Mouse (Mus musculus): ENCODE measurements around the gene Dusp3. TPM values are rescaled to one million over a fixed set of nuclear protein-coding genes. Genes with fewer than 3 reads are reported as not detected.
A peak's percentile ranks its signal among the peaks of the same experiment; 100 is the strongest.

Gene Dusp3
- total and polyA plus RNA-seq, 3 experiments = 101 to 131 (median 103) TPM

- H3K36me3 ChIP-seq (ENCODE audit: control insufficient read depth, insufficient read depth, low read length) = peaks cover 6% of the 10 kb centered on the region
- intact Hi-C loops (cut with DNase I) = loop anchor here (1.0 to 5.0 kb wide), 2 partner anchors 49 to 156 kb away; no protein-coding TSS in a partner anchor
- H3K27me3 ChIP-seq (ENCODE audit: control insufficient read depth, insufficient read depth, low read length) = peaks cover 8% of the 10 kb centered on the region
- 52% methylated on average over 7 of the region's 7 CpGs for WGBS
- H3K79me2 ChIP-seq (replicated peaks; ENCODE audit: control insufficient read depth, insufficient read depth, low read length) = no peaks in the 10 kb centered on the region
- no peaks in the 10 kb centered on the region; the same call in 1 of the 2 replicates for H3K4me1 ChIP-seq (ENCODE audit: control insufficient read depth, insufficient read depth, low read length)
- DNase-seq = no peak
- H3K9ac ChIP-seq (ENCODE audit: low read depth, low read length) = no peak overlapping the region
- no peak overlapping the region for H3K4me3 ChIP-seq
- no peak for TF ChIP-seq EP300 (IDR thresholded peaks at IDR 0.05; ENCODE audit: insufficient read depth, low read depth, low read length)
- no peak for TF ChIP-seq POLR2A (IDR thresholded peaks at IDR 0.05; ENCODE audit: insufficient read depth, low read depth, low read length)
- TF ChIP-seq CTCF (IDR thresholded peaks at IDR 0.05) = no peak
- H3K27ac ChIP-seq = no peak overlapping the region
Observed at GRCm38 (mm10) chr11:101968311-101968710, 18.5 kb downstream of the Dusp3 start.

DNA sequence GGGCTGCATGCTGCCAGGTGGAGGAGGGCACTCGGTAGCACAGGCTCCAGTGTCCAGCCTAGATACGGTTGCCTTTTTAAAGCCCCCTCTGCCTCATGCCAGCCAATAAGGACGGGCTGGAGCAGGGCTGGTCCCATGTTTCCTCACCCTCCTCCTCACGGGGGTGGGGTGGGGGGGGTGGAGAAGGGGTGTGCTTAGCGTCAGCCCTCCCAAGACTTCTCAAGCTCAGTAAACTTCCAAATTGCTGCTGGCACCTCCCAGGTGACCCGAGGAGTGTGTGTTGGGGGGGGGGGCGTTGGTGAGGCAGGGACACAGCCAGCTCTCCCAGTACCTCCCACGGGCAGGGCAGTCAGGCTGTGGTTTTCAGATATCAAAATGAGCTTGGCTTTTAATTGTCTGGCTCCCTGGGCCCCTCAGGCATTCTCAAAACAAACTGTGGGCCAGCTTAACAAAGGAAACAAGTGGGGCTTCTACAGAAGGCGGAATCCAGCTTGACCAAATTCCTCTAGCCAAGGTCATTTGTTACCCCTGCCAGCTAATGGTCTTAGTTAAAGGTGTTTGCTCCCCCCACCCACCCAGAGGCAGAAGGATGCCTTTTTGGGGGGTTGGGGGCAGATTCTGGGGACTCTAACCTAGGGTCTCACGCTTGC, 19.7 kb downstream of the Dusp3 start, which contains the start of gene Sost:
Gene Sost, minus strand, starts transcription at position 51 of the 650 bp plus-strand sequence.
- DNase-seq = no peak
- 51% methylated on average over 10 of the region's 10 CpGs for WGBS
- intact Hi-C loops (cut with DNase I) = loop anchor here (5.0 kb wide), 1 partner anchor 155 kb away; no protein-coding TSS in a partner anchor
- Histone ChIP-seq H3K36me3 (ENCODE audit: control insufficient read depth, insufficient read depth, low read length) (peaks cover 6% of the 10 kb centered on the region), H3K9ac (ENCODE audit: low read depth, low read length) (no peak within 1 kb of the TSS), H3K27me3 (ENCODE audit: control insufficient read depth, insufficient read depth, low read length) (peaks cover 8% of the 10 kb centered on the region), H3K4me1 (ENCODE audit: control insufficient read depth, insufficient read depth, low read length) (no peaks in the 10 kb centered on the region; the same call in 1 of the 2 replicates), H3K27ac (no peak within 1 kb of the TSS), H3K4me3 (no peak within 1 kb of the TSS), H3K79me2 (replicated peaks; ENCODE audit: control insufficient read depth, insufficient read depth, low read length) (no peaks in the 10 kb centered on the region)
- TF ChIP-seq POLR2A (IDR thresholded peaks at IDR 0.05; ENCODE audit: insufficient read depth, low read depth, low read length) = no peak
- no peak for TF ChIP-seq CTCF (IDR thresholded peaks at IDR 0.05)
- TF ChIP-seq EP300 (IDR thresholded peaks at IDR 0.05; ENCODE audit: insufficient read depth, low read depth, low read length) = no peak

DNA sequence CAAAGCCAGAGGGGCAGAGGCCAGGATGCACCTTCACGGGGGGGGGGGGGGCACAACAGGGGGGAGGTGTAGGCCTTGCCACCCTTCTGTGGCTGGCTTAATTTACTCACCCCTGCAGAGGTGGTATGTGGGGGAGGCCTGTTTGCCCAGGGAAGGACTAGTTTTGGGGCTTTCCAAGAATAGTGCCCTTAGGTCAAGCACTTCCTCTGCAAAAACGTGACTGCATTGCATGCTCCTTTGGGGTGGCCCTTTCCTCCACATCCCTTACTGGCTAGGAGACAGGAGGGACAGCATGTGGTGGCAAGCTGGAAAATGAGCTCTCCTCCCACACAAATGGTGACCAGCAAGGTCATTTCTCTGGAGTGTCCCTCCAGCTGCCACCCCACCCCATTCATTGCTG, 21.3 kb downstream of the Dusp3 start:
- WGBS = 19% methylated on average over 2 of the region's 2 CpGs
- H3K79me2 ChIP-seq (replicated peaks; ENCODE audit: control insufficient read depth, insufficient read depth, low read length) = no peaks in the 10 kb centered on the region
- H3K4me1 ChIP-seq (ENCODE audit: control insufficient read depth, insufficient read depth, low read length) = no peaks in the 10 kb centered on the region; the same call in 1 of the 2 replicates
- no peak overlapping the region for H3K27ac ChIP-seq
- no peaks in the 10 kb centered on the region for H3K36me3 ChIP-seq (ENCODE audit: control insufficient read depth, insufficient read depth, low read length)
- no peak for DNase-seq
- intact Hi-C loops (cut with DNase I) = loop anchor here (5.0 kb wide), 1 partner anchor 153 kb away; no protein-coding TSS in a partner anchor
- no peak overlapping the region for H3K4me3 ChIP-seq
- peaks cover 8% of the 10 kb centered on the region for H3K27me3 ChIP-seq (ENCODE audit: control insufficient read depth, insufficient read depth, low read length)
- H3K9ac ChIP-seq (ENCODE audit: low read depth, low read length) = no peak overlapping the region
- TF ChIP-seq EP300 (IDR thresholded peaks at IDR 0.05; ENCODE audit: insufficient read depth, low read depth, low read length) (no peak), CTCF (IDR thresholded peaks at IDR 0.05) (no peak), POLR2A (IDR thresholded peaks at IDR 0.05; ENCODE audit: insufficient read depth, low read depth, low read length) (no peak)

GRCm38 (mm10) chr11:101964647-101965046, 22.2 kb downstream of the Dusp3 start:
- 64% methylated on average over 8 of the region's 8 CpGs for WGBS
- DNase-seq = no peak
- no peak overlapping the region for H3K9ac ChIP-seq (ENCODE audit: low read depth, low read length)
- TF ChIP-seq POLR2A (IDR thresholded peaks at IDR 0.05; ENCODE audit: insufficient read depth, low read depth, low read length) (no peak), EP300 (IDR thresholded peaks at IDR 0.05; ENCODE audit: insufficient read depth, low read depth, low read length) (no peak), CTCF (IDR thresholded peaks at IDR 0.05) (no peak)
- H3K4me1 ChIP-seq (ENCODE audit: control insufficient read depth, insufficient read depth, low read length) = no peaks in the 10 kb centered on the region; the same call in 1 of the 2 replicates
- no peak overlapping the region for H3K4me3 ChIP-seq
- intact Hi-C loops (cut with DNase I) = loop anchor here (5.0 kb wide), 1 partner anchor 152 kb away; no protein-coding TSS in a partner anchor
- no peaks in the 10 kb centered on the region for H3K79me2 ChIP-seq (replicated peaks; ENCODE audit: control insufficient read depth, insufficient read depth, low read length)
- H3K27ac ChIP-seq = no peak overlapping the region
- H3K36me3 ChIP-seq (ENCODE audit: control insufficient read depth, insufficient read depth, low read length) = no peaks in the 10 kb centered on the region
- H3K27me3 ChIP-seq (ENCODE audit: control insufficient read depth, insufficient read depth, low read length) = peaks cover 8% of the 10 kb centered on the region

DNA sequence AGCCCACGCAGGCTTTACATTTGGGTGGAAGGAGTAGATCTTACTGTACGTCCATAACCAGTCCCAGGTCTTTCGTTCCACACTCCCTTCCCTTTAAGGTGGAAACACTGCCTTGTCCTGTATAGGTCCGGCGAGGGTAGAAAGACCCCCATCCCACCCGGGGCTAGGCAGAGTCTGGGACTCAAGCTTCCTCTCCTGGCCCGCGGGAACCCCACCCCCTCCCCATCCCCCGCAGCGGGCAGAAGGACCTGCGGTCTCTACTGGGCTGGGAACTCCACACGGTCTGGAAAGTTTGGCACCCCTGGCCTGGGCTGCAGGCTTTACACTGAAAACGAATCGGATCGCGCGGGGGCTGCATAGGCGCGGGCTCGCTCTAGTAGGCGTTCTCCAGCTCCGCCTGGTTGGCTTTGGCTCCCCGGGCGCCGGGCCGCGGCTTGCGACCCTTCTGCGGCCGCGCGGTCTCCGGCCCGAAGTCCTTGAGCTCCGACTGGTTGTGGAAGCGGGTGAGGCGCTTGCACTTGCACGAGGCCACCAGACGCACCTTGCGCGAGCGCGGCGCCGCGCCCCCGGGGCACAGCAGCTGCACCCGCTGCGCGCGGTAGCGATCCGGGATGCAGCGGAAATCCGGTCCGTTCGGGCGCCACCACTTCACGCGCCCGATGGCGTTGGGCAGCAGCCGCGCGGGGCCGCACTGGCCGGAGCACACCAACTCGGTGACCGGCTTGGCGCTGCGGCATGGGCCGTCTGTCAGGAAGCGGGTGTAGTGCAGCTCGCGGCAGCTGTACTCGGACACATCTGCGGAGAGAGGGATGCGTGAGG, 23.1 kb downstream of the Dusp3 start:
- DNase-seq = peak; percentile 42 to 61
- no peak overlapping the region; the same call in 1 of the 2 replicates for H3K27ac ChIP-seq
- intact Hi-C loops (cut with DNase I) = no loop called here
- under 1% methylated on average over 78 of the region's 78 CpGs for WGBS
- peak overlapping the region; percentile 68 for H3K9ac ChIP-seq (ENCODE audit: low read depth, low read length)
- no peaks in the 10 kb centered on the region for H3K79me2 ChIP-seq (replicated peaks; ENCODE audit: control insufficient read depth, insufficient read depth, low read length)
- no peaks in the 10 kb centered on the region for H3K36me3 ChIP-seq (ENCODE audit: control insufficient read depth, insufficient read depth, low read length)
- TF ChIP-seq CTCF (IDR thresholded peaks at IDR 0.05) = no peak
- no peak for TF ChIP-seq EP300 (IDR thresholded peaks at IDR 0.05; ENCODE audit: insufficient read depth, low read depth, low read length)
- TF ChIP-seq POLR2A (IDR thresholded peaks at IDR 0.05; ENCODE audit: insufficient read depth, low read depth, low read length) = no peak
- H3K4me3 ChIP-seq = peak overlapping the region; percentile 47
- H3K27me3 ChIP-seq (ENCODE audit: control insufficient read depth, insufficient read depth, low read length) = peaks cover 8% of the 10 kb centered on the region
- H3K4me1 ChIP-seq (ENCODE audit: control insufficient read depth, insufficient read depth, low read length) = no peaks in the 10 kb centered on the region; the same call in 1 of the 2 replicates

Data from heart, adult 2 months (tissue).